Mouse (Mus musculus) heart, adult 2 months (tissue): ENCODE results near the gene Ppp1r14b.

Experiments
- CTCF ChIP-seq: fragments of 200-600 bp; IDR thresholded peaks from 2 replicates; pipeline ENCODE4 v1.8.1; 2022; ENCODE audit warnings: antibody characterized with exemption, mild to moderate bottlenecking, moderate library complexity
- EP300 ChIP-seq: fragments of 200-500 bp; IDR thresholded peaks from 2 replicates; pipeline ENCODE4 v1.6.1; 2011; ENCODE audit warnings: low read depth, low read length, control low read depth; ENCODE audit not compliant: insufficient read depth
- POLR2A ChIP-seq: fragments of 200-500 bp; IDR thresholded peaks from 2 replicates; pipeline ENCODE4 v1.6.1; 2011; ENCODE audit warnings: mild to moderate bottlenecking, low read depth, low read length, control low read depth; ENCODE audit not compliant: insufficient read depth

DNA sequence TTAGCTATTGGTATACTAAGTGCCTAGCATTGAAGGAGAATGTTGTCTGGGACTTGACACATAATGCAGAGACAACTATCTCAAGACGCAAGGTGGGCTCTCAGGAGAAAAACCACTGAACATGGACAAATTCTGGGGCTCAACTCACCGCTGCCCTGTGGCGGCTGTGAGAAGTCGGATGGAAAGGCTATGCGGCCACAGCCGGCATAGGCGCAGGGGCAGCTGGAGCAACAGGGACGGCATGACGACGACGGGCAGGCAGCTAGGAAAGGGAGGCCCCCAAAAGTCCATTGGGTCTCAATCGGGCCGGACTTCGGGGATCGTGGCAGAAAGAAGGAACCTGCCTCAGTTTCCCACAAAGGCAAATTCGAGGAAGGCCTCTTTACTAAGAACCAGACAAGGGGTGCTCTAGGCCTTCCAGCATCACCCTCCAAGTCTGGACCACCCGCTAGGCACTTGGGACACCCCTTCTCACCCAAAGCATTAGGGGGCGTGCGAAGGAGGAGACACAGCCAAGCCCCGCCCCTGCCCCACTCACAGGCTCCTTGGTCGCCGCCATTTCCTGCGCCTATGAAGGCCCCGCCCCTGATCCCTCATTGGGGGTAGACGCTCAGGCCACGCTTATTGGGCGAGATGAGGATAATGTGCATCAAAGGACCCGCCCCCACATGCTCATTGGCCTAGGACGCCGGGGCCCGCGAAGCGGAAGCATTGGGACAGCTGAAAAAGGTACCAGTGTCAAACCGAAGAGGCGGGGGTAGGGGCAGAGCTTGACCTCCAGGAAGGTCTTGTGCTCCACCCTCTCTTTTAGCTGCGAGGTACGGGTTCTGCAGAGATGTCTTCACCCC lies 17.5 kb downstream of the Ppp1r14b start, which contains the start of gene Dnajc4:
- TF ChIP-seq CTCF (peak; percentile 43), POLR2A (peak; percentile 74), EP300 (peak; percentile 67; the same call in 1 of the 2 replicates)
